Mouse (Mus musculus): ENCODE measurements around the gene Tmem168. TPM values are rescaled to one million over a fixed set of nuclear protein-coding genes. Genes with fewer than 3 reads are reported as not detected.

The Tmem168 gene
- 24.6 and 29.4 TPM in 2 replicates for polyA plus RNA-seq (2014; fragmentation: Nextera tagmentation; extraction: Ambion mirVana)

DNA sequence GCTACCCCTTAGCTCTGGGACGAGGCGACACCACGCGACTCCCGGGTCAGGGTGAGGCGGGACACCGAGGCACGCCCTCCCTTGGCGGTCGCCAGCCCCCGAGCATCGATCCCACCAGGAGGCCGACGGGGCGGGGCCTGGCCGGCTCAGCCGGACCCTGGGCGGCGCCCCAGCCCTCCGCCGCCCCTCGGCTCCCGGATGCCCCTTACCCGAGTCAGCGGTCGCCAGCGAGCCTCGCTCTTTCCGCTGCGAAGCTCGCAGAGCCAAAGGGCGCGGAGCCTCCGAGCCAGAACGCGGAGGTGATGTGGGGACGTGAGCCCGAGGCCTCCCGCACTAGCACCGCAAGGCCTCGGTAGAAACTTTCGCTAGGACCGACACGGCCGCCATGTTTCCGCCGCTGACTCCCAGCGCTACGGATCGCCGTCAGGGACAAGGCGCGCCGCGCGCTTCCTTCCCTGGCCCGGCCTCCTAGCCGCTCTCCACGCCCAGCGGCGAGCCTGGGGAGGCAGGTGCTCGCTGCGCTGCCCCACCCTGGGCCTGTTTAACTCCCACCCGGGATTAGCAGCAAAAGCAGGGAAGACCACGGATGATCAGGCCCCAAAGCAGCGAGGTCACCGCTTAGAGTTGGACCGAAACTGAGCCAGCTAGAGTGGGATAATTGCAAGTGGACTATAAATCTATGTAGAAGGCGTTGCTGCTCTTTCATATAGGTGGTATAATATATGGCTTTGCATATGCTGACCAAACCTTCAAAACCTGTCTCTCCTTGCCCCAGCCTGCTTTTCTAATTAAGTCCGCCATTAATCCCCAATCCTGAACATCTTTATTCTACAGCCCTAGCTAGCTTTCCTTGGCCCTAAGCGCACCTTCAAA, at the start of gene Tmem168:
Gene Tmem168, minus strand, starts transcription at position 480 of the 873 bp plus-strand sequence.
- Histone ChIP-seq H3K27ac (ENCODE audit: low read depth, low read length) (peak within 1 kb of the TSS; percentile 92), H3K36me3 (ENCODE audit: control insufficient read depth, insufficient read depth, low read length) (no peaks in the 10 kb centered on the region), H3K9ac (ENCODE audit: low read length) (peak within 1 kb of the TSS; percentile 90), H3K4me3 (ENCODE audit: low read depth, low read length) (peak within 1 kb of the TSS; percentile 78), H3K4me1 (ENCODE audit: control insufficient read depth, insufficient read depth, low read length) (peaks cover 5% of the 10 kb centered on the region), H3K27me3 (replicated peaks; ENCODE audit: control insufficient read depth, insufficient read depth, low read length) (no peaks in the 10 kb centered on the region), H3K4me2 (ENCODE audit: low read length) (peak within 1 kb of the TSS; percentile 68), H3K9me3 (replicated peaks; ENCODE audit: control insufficient read depth, low read length) (no peaks in the 10 kb centered on the region)
- ATAC-seq, result peak; percentile 96
- peak; percentile 92 for DNase-seq (ENCODE audit: low spot score)
- WGBS, result 2% methylated on average over 68 of the region's 71 CpGs

- no peak for ATAC-seq
- H3K4me2 ChIP-seq (ENCODE audit: low read length), result no peak overlapping the region
- H3K9ac ChIP-seq (ENCODE audit: low read length), result no peak overlapping the region
- H3K27me3 ChIP-seq (replicated peaks; ENCODE audit: control insufficient read depth, insufficient read depth, low read length), result no peaks in the 10 kb centered on the region
- H3K36me3 ChIP-seq (ENCODE audit: control insufficient read depth, insufficient read depth, low read length), result 0 out of 2 replicates have a peak, but pooled peaks cover 5% of the 10 kb centered on the region
- no peak overlapping the region for H3K27ac ChIP-seq (ENCODE audit: low read depth, low read length)
- no peak overlapping the region for H3K4me3 ChIP-seq (ENCODE audit: low read depth, low read length)
- no peaks in the 10 kb centered on the region for H3K9me3 ChIP-seq (replicated peaks; ENCODE audit: control insufficient read depth, low read length)
- H3K4me1 ChIP-seq (ENCODE audit: control insufficient read depth, insufficient read depth, low read length), result no peaks in the 10 kb centered on the region
- no peak for DNase-seq (ENCODE audit: low spot score)
These were observed 46.2 kb upstream of the Tmem168 start for GRCm38 (mm10) chr6:13654081-13654480.

GRCm38 (mm10) chr6:13652284-13652683, 44.4 kb upstream of the Tmem168 start:
- Histone ChIP-seq H3K36me3 (ENCODE audit: control insufficient read depth, insufficient read depth, low read length) (0 out of 2 replicates have a peak, but pooled peaks cover 5% of the 10 kb centered on the region), H3K4me1 (ENCODE audit: control insufficient read depth, insufficient read depth, low read length) (no peaks in the 10 kb centered on the region), H3K27ac (ENCODE audit: low read depth, low read length) (no peak overlapping the region), H3K4me2 (ENCODE audit: low read length) (no peak overlapping the region), H3K9me3 (replicated peaks; ENCODE audit: control insufficient read depth, low read length) (0 out of 2 replicates have a peak, but pooled peaks cover 2% of the 10 kb centered on the region), H3K27me3 (replicated peaks; ENCODE audit: control insufficient read depth, insufficient read depth, low read length) (no peaks in the 10 kb centered on the region), H3K4me3 (ENCODE audit: low read depth, low read length) (no peak overlapping the region), H3K9ac (ENCODE audit: low read length) (no peak overlapping the region)
- DNase-seq (ENCODE audit: low spot score) (no peak), ATAC-seq (no peak)
- WGBS, result 93% methylated on average over 3 of the region's 3 CpGs

DNA sequence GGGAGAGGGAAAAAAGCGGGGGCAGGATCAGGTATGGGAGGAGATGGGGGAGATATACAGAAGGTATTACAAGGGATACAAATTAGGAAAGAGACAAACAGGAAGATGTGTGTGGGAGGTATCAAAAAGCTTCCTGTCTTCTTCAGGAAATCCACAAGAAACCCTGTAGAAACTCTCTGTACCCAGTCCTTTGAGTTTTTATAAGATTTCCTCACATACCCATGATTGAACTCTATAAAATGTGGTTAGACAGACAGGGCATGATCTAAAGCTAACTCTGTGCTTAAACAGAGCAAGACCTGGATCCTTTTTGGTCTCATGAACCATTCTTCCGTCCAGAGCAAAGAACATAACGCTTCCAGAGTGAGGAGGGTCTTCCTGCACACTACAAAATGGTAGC, 43.0 kb upstream of the Tmem168 start:
- Histone ChIP-seq H3K9me3 (replicated peaks; ENCODE audit: control insufficient read depth, low read length) (0 out of 2 replicates have a peak, but pooled peaks cover 2% of the 10 kb centered on the region), H3K4me2 (ENCODE audit: low read length) (no peak overlapping the region), H3K4me3 (ENCODE audit: low read depth, low read length) (no peak overlapping the region), H3K36me3 (ENCODE audit: control insufficient read depth, insufficient read depth, low read length) (0 out of 2 replicates have a peak, but pooled peaks cover 5% of the 10 kb centered on the region), H3K9ac (ENCODE audit: low read length) (no peak overlapping the region), H3K27ac (ENCODE audit: low read depth, low read length) (no peak overlapping the region), H3K4me1 (ENCODE audit: control insufficient read depth, insufficient read depth, low read length) (no peaks in the 10 kb centered on the region), H3K27me3 (replicated peaks; ENCODE audit: control insufficient read depth, insufficient read depth, low read length) (no peaks in the 10 kb centered on the region)
- ATAC-seq (no peak), DNase-seq (ENCODE audit: low spot score) (no peak)
- 95% methylated on average over 3 of the region's 3 CpGs for WGBS

- ATAC-seq (no peak), DNase-seq (ENCODE audit: low spot score) (no peak)
- Histone ChIP-seq H3K4me1 (ENCODE audit: control insufficient read depth, insufficient read depth, low read length) (no peaks in the 10 kb centered on the region), H3K4me2 (ENCODE audit: low read length) (no peak overlapping the region), H3K4me3 (ENCODE audit: low read depth, low read length) (no peak overlapping the region), H3K9me3 (replicated peaks; ENCODE audit: control insufficient read depth, low read length) (0 out of 2 replicates have a peak, but pooled peaks cover 2% of the 10 kb centered on the region), H3K9ac (ENCODE audit: low read length) (no peak overlapping the region), H3K36me3 (ENCODE audit: control insufficient read depth, insufficient read depth, low read length) (0 out of 2 replicates have a peak, but pooled peaks cover 5% of the 10 kb centered on the region), H3K27ac (ENCODE audit: low read depth, low read length) (no peak overlapping the region), H3K27me3 (replicated peaks; ENCODE audit: control insufficient read depth, insufficient read depth, low read length) (no peaks in the 10 kb centered on the region)
These were observed 40.4 kb upstream of the Tmem168 start for GRCm38 (mm10) chr6:13648305-13648704.

- DNase-seq (ENCODE audit: low spot score) (no peak), ATAC-seq (no peak)
- Histone ChIP-seq H3K4me3 (ENCODE audit: low read depth, low read length) (no peak overlapping the region), H3K36me3 (ENCODE audit: control insufficient read depth, insufficient read depth, low read length) (0 out of 2 replicates have a peak, but pooled peaks cover 7% of the 10 kb centered on the region), H3K4me1 (ENCODE audit: control insufficient read depth, insufficient read depth, low read length) (no peaks in the 10 kb centered on the region), H3K27me3 (replicated peaks; ENCODE audit: control insufficient read depth, insufficient read depth, low read length) (no peaks in the 10 kb centered on the region), H3K4me2 (ENCODE audit: low read length) (no peak overlapping the region), H3K9me3 (replicated peaks; ENCODE audit: control insufficient read depth, low read length) (no peaks in the 10 kb centered on the region), H3K9ac (ENCODE audit: low read length) (no peak overlapping the region), H3K27ac (ENCODE audit: low read depth, low read length) (no peak overlapping the region)
- WGBS, result 92% methylated on average over 3 of the region's 3 CpGs
These were observed 28.7 kb upstream of the Tmem168 start for GRCm38 (mm10) chr6:13636582-13636989.

DNA sequence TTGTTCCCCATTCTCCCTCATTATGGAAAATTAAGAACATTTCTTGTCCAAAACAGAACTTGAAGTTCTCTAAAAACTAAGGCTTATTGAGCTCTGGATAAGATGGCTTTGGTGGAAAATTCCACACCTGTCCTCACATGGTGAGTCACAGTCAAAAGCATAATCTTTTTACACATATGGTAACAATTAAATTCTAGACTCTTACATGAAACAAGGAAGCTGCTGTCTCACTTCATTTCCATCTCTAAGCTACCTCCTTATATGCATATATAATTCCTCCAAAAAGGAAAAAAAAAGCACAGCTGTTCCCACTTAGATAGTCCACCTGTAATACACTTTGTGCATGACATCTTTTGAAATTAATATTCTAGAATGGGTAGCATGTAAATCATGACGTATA, 24.7 kb upstream of the Tmem168 start:
- no peaks in the 10 kb centered on the region for H3K4me1 ChIP-seq (ENCODE audit: control insufficient read depth, insufficient read depth, low read length)
- H3K36me3 ChIP-seq (ENCODE audit: control insufficient read depth, insufficient read depth, low read length), result peaks cover 8% of the 10 kb centered on the region; the same call in 1 of the 2 replicates
- H3K9me3 ChIP-seq (replicated peaks; ENCODE audit: control insufficient read depth, low read length), result no peaks in the 10 kb centered on the region
- no peak for DNase-seq (ENCODE audit: low spot score)
- H3K4me2 ChIP-seq (ENCODE audit: low read length), result no peak overlapping the region
- no peak for ATAC-seq
- H3K27me3 ChIP-seq (replicated peaks; ENCODE audit: control insufficient read depth, insufficient read depth, low read length), result no peaks in the 10 kb centered on the region
- no peak overlapping the region for H3K9ac ChIP-seq (ENCODE audit: low read length)
- no peak overlapping the region for H3K27ac ChIP-seq (ENCODE audit: low read depth, low read length)
- H3K4me3 ChIP-seq (ENCODE audit: low read depth, low read length), result no peak overlapping the region
- WGBS, result 90% methylated on average over 1 of the region's 1 CpGs

DNA sequence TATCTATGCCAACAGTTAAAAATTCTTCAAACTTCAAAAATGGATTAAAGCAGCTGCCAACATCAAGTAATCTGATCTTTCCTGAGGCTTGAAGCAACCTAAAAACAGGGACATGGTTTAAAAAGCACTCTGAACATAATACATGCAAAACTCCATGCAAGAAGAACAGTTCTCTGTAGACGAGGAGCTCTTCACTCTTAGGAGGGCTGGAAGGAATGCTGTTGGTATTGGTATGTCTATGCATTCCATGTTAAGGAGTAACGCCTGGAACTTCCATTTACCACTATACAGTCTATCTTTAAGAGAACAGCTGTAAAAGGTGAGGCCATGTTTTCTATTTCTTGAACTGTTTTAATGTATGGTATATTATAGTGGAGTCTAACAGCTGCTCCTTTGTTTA, 22.7 kb upstream of the Tmem168 start:
- no peaks in the 10 kb centered on the region for H3K4me1 ChIP-seq (ENCODE audit: control insufficient read depth, insufficient read depth, low read length)
- H3K4me2 ChIP-seq (ENCODE audit: low read length), result no peak overlapping the region
- ATAC-seq (no peak), DNase-seq (ENCODE audit: low spot score) (no peak)
- H3K9ac ChIP-seq (ENCODE audit: low read length), result no peak overlapping the region
- 79% methylated on average over 2 of the region's 2 CpGs for WGBS
- no peaks in the 10 kb centered on the region for H3K9me3 ChIP-seq (replicated peaks; ENCODE audit: control insufficient read depth, low read length)
- H3K4me3 ChIP-seq (ENCODE audit: low read depth, low read length), result no peak overlapping the region
- H3K27me3 ChIP-seq (replicated peaks; ENCODE audit: control insufficient read depth, insufficient read depth, low read length), result no peaks in the 10 kb centered on the region
- no peak overlapping the region for H3K27ac ChIP-seq (ENCODE audit: low read depth, low read length)
- H3K36me3 ChIP-seq (ENCODE audit: control insufficient read depth, insufficient read depth, low read length), result peaks cover 8% of the 10 kb centered on the region; the same call in 1 of the 2 replicates

DNA sequence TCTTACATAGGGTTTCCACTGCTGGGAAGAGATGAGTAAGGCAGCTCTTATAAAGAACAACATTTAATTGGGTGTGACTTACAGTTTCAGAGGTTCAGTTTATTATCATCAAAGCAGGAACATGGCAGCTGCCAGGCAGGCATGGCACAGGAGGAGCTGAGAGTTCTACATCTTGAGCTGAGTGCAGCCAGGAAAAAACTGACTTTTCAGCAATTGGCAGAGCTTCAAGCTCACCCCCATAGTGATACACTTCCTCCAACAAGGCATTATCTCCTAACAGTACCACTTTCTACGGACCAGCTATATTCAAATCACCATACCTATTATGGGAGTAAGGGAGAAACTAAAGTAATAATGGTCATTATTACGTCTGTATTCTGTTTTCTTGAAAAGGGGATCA, 11.7 kb upstream of the Tmem168 start:
- Histone ChIP-seq H3K27me3 (replicated peaks; ENCODE audit: control insufficient read depth, insufficient read depth, low read length) (no peaks in the 10 kb centered on the region), H3K4me3 (ENCODE audit: low read depth, low read length) (no peak overlapping the region), H3K9ac (ENCODE audit: low read length) (no peak overlapping the region), H3K4me2 (ENCODE audit: low read length) (no peak overlapping the region), H3K4me1 (ENCODE audit: control insufficient read depth, insufficient read depth, low read length) (no peaks in the 10 kb centered on the region), H3K36me3 (ENCODE audit: control insufficient read depth, insufficient read depth, low read length) (no peaks in the 10 kb centered on the region), H3K9me3 (replicated peaks; ENCODE audit: control insufficient read depth, low read length) (no peaks in the 10 kb centered on the region), H3K27ac (ENCODE audit: low read depth, low read length) (no peak overlapping the region)
- 80% methylated on average over 2 of the region's 2 CpGs for WGBS
- no peak for ATAC-seq
- DNase-seq (ENCODE audit: low spot score), result no peak
